Mouse (Mus musculus) ES-CJ7 (cell line): Measurements from ENCODE around the gene Xirp2.

Experiments used
- DNase-seq: peaks from one replicate; pipeline ENCODE4 v3.0.0; 2011; ENCODE audit warnings: low read depth, low spot score

Xirp2 gene

DNA sequence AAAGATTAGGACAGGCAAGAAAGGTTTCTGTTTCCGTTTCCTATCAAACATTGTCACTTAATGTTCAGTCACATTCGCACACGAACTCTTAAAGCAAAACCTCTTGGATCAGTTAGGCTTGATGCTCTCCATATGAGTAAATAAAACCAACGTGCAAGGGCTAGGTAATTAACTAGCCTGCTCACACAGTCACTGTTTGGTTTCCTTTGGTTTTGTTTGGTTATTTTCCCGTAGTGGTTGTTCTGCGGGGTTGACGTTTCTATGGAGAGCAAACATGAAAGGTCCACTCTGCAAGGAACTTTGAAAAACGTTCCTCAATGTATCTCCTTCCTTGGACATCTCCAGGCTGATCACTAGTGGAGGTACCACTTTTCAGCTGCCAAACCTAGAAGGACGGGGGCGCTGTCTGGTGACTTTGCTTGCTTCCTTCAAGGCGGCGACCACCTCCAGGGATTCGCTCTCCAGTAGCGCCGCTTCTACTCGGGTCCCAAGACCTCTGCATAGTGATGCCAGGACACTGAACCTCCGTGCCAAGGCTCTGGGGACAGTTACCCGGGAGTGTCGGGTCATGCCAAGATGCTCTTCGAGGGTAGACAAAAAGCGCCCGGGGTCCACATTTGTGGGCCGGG, 119.2 kb downstream of the Xirp2 start:
- peak; percentile 63 for DNase-seq

DNA sequence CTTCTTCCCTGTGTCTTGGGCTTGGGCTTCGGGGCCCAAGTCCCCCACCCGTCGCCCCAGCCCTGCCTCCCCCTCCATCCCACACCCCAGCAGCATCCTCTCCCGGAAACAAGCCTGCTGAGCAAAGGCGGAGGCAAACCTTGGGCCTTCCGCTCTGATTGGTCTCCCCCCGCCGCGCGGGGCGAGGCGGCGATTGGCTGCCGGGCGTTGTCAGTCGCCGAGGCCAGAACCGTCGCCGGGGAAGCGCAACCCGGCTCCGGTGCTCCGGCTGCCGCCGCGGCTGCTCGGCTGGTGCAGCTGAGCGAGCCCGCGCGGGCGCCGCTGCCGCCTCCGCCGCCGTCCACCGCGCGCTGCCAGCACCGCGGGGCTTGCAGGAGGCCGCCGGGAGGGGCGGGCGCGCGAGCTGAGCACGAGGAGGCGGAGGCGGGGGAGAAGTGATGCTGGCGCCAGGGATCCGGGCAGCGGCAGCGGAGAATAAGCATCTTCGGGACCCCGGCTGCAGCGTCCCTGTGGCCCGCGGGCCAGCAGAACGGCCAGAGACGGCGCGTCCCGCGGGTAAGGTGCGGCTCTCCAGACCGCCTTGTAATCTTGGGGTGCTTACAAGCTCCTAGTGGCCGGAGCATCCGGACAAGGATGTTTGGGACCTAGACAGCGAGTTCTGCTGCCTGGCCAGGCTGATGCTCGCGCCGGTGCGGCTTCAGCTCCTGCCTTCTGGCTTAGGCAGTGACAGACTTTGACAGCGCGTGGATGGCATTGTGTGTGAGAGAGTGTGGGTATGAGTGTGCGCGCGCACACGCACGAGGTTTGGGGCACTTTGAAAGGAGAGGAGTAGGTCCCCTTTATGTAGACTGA, 119.9 kb downstream of the Xirp2 start, which contains the start of gene B3galt1:
Gene B3galt1, plus strand, starts transcription at position 392 of the 852 bp plus-strand sequence.
- peak; percentile 79 for DNase-seq

- peak; percentile 5 for DNase-seq
Observed at GRCm38 (mm10) chr2:67566566-67566965, 120.8 kb downstream of the Xirp2 start.

DNA sequence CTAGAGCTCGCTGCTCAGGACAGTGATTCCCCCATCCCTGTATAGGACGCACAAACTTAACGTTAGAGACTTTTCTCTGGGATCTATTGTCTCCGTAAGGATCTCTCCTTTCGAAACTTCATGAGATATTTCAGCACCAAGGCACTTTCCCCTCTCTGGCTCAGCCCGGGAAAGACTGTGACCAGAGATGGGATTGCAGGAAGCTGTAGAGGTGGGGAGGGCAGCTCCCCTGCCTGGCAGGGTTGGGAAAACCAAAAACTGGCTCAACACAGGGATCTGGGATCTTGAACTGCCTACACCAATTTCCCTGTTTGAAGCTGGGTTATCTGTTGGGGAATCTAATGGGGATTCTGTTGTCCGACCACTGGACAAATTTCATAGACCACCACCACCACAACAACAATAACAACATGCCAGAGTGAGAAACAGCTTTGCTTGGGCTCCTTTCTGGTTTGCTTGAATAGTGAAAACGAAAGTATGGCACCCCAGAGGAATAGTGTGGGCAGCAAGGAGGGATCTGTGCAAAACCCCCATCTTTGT, 121.4 kb downstream of the Xirp2 start:
- DNase-seq: peak; percentile 10
